Mouse (Mus musculus): ENCODE results near the gene Tbrg4. TPM values are rescaled to one million over a fixed set of nuclear protein-coding genes. Genes with fewer than 3 reads are reported as not detected.

Gene Tbrg4
- polyA plus RNA-seq, 1 experiment from 2014 or later = 33.5 TPM

DNA sequence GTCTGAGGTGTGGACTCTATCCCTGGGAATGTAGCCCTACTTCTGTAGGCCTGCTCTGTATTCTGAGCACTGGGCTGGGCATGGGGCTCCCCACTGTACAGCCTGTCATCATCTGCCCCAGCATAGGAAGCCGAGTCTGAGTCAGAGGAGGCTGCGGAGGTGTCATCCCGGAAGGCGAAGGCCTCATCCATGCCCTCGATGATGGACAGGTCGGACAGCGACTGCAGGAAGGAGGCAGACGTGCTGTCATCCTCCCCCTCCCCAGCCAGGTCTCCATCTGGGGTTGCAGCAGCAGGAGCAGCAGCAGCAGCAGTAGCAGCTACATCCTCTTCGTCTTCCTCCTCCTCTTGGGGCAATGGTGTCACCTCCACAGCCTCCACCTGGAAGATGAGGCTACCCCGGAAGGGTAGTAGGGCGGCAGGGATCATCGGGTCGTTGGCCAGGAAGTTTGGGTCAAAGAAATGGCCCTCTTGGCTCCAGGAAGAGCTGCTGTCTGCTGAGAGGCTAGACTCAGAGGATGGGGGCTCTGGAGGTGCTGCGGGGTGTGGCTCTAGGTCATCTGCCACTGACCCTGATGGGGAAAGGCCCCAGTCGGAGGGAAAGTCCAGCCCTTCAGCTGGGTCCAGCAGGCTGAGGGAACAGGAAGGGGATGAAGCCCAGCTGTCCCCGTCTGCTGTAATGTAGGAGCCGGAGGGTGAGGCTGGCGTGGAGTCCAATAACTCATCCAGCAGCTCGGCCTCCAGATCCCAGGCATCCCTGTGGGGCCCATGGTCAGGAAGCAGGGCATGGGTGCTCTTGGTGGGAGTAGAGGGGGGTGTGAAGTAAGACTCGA, 24.0 kb downstream of the Tbrg4 start:
- Histone ChIP-seq H3K9me3 (replicated peaks; ENCODE audit: control insufficient read depth, low read length) (no peaks in the 10 kb centered on the region), H3K36me3 (replicated peaks; ENCODE audit: control insufficient read depth, insufficient read depth, low read depth, low read length) (peaks cover 3% of the 10 kb centered on the region), H3K9ac (replicated peaks; ENCODE audit: low read length) (no peak overlapping the region), H3K4me2 (ENCODE audit: low read depth, low read length) (no peak overlapping the region), H3K4me3 (ENCODE audit: low read depth, low read length) (no peak overlapping the region), H3K27me3 (ENCODE audit: control insufficient read depth, insufficient read depth, low read length) (peaks cover 13% of the 10 kb centered on the region), H3K27ac (replicated peaks; ENCODE audit: low read depth, low read length) (no peak overlapping the region), H3K4me1 (ENCODE audit: control insufficient read depth, insufficient read depth, low read length) (peaks cover 4% of the 10 kb centered on the region)
- ATAC-seq (replicated peaks; ENCODE audit: insufficient number of reproducible peaks, low FRiP score, low TSS enrichment, low read depth) (no peak), DNase-seq (ENCODE audit: low spot score) (no peak)
- WGBS = 75% methylated on average over 20 of the region's 20 CpGs

DNA sequence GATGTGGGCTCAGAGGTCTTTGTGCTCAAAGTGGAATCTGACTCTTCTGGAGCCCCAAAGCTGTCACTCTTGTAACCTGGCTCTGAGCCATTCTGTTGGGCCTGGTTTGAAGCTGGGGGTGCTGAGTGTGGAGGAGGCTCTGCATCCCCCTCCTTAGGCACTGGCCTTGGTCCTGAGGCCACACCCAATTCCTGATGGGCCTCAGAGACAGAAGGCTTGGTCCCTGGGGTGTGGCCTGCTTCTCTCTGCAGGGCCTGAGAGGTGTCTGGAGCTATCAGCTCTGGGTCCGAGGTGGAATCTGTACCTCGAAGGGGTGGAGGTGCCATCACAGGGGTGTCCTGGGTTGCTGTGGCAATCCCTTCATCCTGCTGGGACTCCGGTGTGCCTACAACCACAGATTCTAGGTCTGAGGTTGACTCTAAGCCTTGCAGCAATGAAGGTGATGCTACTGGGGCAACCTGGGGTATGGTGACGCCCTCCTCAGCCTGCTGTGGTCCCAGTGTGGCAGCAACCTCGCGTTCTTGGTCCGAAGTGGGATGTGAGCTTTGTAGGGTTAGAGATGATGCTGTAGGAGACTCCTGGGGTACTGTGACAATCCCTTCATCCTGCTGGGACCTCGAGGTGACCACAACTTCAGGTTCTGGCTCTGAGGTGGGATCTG, 25.5 kb downstream of the Tbrg4 start:
- peaks cover 10% of the 10 kb centered on the region for H3K27me3 ChIP-seq (ENCODE audit: control insufficient read depth, insufficient read depth, low read length)
- no peak overlapping the region for H3K4me2 ChIP-seq (ENCODE audit: low read depth, low read length)
- H3K4me1 ChIP-seq (ENCODE audit: control insufficient read depth, insufficient read depth, low read length) = peaks cover 4% of the 10 kb centered on the region
- H3K9ac ChIP-seq (replicated peaks; ENCODE audit: low read length) = no peak overlapping the region
- ATAC-seq (replicated peaks; ENCODE audit: insufficient number of reproducible peaks, low FRiP score, low TSS enrichment, low read depth) = no peak
- no peaks in the 10 kb centered on the region for H3K9me3 ChIP-seq (replicated peaks; ENCODE audit: control insufficient read depth, low read length)
- H3K27ac ChIP-seq (replicated peaks; ENCODE audit: low read depth, low read length) = no peak overlapping the region
- peaks cover 5% of the 10 kb centered on the region for H3K36me3 ChIP-seq (replicated peaks; ENCODE audit: control insufficient read depth, insufficient read depth, low read depth, low read length)
- no peak for DNase-seq (ENCODE audit: low spot score)
- no peak overlapping the region for H3K4me3 ChIP-seq (ENCODE audit: low read depth, low read length)
- 87% methylated on average over 8 of the region's 8 CpGs for WGBS

DNA sequence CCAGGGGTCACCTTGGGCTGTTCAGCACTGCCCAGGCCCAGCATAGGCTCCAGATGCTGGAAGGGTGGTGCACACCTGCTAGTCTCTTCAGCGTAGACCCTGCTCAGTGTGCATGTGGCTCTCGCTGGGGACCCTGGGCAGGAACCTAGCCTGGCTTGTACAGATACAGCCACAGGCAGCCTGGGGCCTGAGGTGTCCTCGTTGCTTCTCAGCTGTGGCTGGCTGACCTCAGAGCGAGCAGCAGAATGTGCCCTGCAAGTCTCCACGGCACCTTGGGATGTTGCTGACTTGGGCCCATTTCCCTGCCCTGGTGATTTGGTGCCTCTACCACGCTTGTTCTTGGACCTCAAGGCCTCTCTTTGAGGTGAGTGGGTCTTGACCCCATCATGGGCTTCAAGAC, 26.0 kb downstream of the Tbrg4 start:
- H3K4me1 ChIP-seq (ENCODE audit: control insufficient read depth, insufficient read depth, low read length) = peaks cover 4% of the 10 kb centered on the region
- 80% methylated on average over 6 of the region's 6 CpGs for WGBS
- no peaks in the 10 kb centered on the region for H3K9me3 ChIP-seq (replicated peaks; ENCODE audit: control insufficient read depth, low read length)
- no peak overlapping the region; the same call in 1 of the 2 replicates for H3K27ac ChIP-seq (replicated peaks; ENCODE audit: low read depth, low read length)
- no peak for ATAC-seq (replicated peaks; ENCODE audit: insufficient number of reproducible peaks, low FRiP score, low TSS enrichment, low read depth)
- H3K27me3 ChIP-seq (ENCODE audit: control insufficient read depth, insufficient read depth, low read length) = peaks cover 4% of the 10 kb centered on the region
- no peak overlapping the region for H3K4me2 ChIP-seq (ENCODE audit: low read depth, low read length)
- no peak overlapping the region for H3K4me3 ChIP-seq (ENCODE audit: low read depth, low read length)
- peaks cover 5% of the 10 kb centered on the region for H3K36me3 ChIP-seq (replicated peaks; ENCODE audit: control insufficient read depth, insufficient read depth, low read depth, low read length)
- no peak for DNase-seq (ENCODE audit: low spot score)
- H3K9ac ChIP-seq (replicated peaks; ENCODE audit: low read length) = no peak overlapping the region

GRCm38 (mm10) chr11:6599011-6599681, 26.7 kb downstream of the Tbrg4 start:
- Histone ChIP-seq H3K36me3 (replicated peaks; ENCODE audit: control insufficient read depth, insufficient read depth, low read depth, low read length) (peaks cover 9% of the 10 kb centered on the region), H3K9me3 (replicated peaks; ENCODE audit: control insufficient read depth, low read length) (no peaks in the 10 kb centered on the region), H3K9ac (replicated peaks; ENCODE audit: low read length) (peak overlapping the region; percentile 37; the same call in 1 of the 2 replicates), H3K27ac (replicated peaks; ENCODE audit: low read depth, low read length) (no peak overlapping the region; the same call in 1 of the 2 replicates), H3K4me3 (ENCODE audit: low read depth, low read length) (no peak overlapping the region), H3K27me3 (ENCODE audit: control insufficient read depth, insufficient read depth, low read length) (peaks cover 3% of the 10 kb centered on the region), H3K4me1 (ENCODE audit: control insufficient read depth, insufficient read depth, low read length) (peaks cover 4% of the 10 kb centered on the region), H3K4me2 (ENCODE audit: low read depth, low read length) (no peak overlapping the region; the same call in 1 of the 2 replicates)
- ATAC-seq (replicated peaks; ENCODE audit: insufficient number of reproducible peaks, low FRiP score, low TSS enrichment, low read depth) = peak; percentile 41; the same call in 1 of the 2 replicates
- peak; percentile 8 for DNase-seq (ENCODE audit: low spot score)
- 13% methylated on average over 27 of the region's 27 CpGs for WGBS

GRCm38 (mm10) chr11:6598191-6598889, 27.5 kb downstream of the Tbrg4 start:
- ATAC-seq (replicated peaks; ENCODE audit: insufficient number of reproducible peaks, low FRiP score, low TSS enrichment, low read depth) = no peak
- Histone ChIP-seq H3K4me1 (ENCODE audit: control insufficient read depth, insufficient read depth, low read length) (peaks cover 4% of the 10 kb centered on the region), H3K9ac (replicated peaks; ENCODE audit: low read length) (no peak overlapping the region), H3K9me3 (replicated peaks; ENCODE audit: control insufficient read depth, low read length) (no peaks in the 10 kb centered on the region), H3K36me3 (replicated peaks; ENCODE audit: control insufficient read depth, insufficient read depth, low read depth, low read length) (peaks cover 12% of the 10 kb centered on the region), H3K4me3 (ENCODE audit: low read depth, low read length) (no peak overlapping the region), H3K4me2 (ENCODE audit: low read depth, low read length) (no peak overlapping the region; the same call in 1 of the 2 replicates), H3K27ac (replicated peaks; ENCODE audit: low read depth, low read length) (no peak overlapping the region), H3K27me3 (ENCODE audit: control insufficient read depth, insufficient read depth, low read length) (peaks cover 3% of the 10 kb centered on the region)
- DNase-seq (ENCODE audit: low spot score) = no peak
- WGBS = 50% methylated on average over 19 of the region's 19 CpGs

GRCm38 (mm10) chr11:6597523-6597922, 28.3 kb downstream of the Tbrg4 start:
- Histone ChIP-seq H3K4me3 (ENCODE audit: low read depth, low read length) (no peak overlapping the region), H3K9me3 (replicated peaks; ENCODE audit: control insufficient read depth, low read length) (no peaks in the 10 kb centered on the region), H3K9ac (replicated peaks; ENCODE audit: low read length) (no peak overlapping the region), H3K4me1 (ENCODE audit: control insufficient read depth, insufficient read depth, low read length) (peaks cover 4% of the 10 kb centered on the region), H3K27ac (replicated peaks; ENCODE audit: low read depth, low read length) (no peak overlapping the region), H3K36me3 (replicated peaks; ENCODE audit: control insufficient read depth, insufficient read depth, low read depth, low read length) (peaks cover 12% of the 10 kb centered on the region), H3K4me2 (ENCODE audit: low read depth, low read length) (no peak overlapping the region), H3K27me3 (ENCODE audit: control insufficient read depth, insufficient read depth, low read length) (peaks cover under 1% of the 10 kb centered on the region)
- 81% methylated on average over 7 of the region's 7 CpGs for WGBS
- ATAC-seq (replicated peaks; ENCODE audit: insufficient number of reproducible peaks, low FRiP score, low TSS enrichment, low read depth) (no peak), DNase-seq (ENCODE audit: low spot score) (no peak)

- H3K4me3 ChIP-seq (ENCODE audit: low read depth, low read length) = no peak overlapping the region
- no peak overlapping the region for H3K9ac ChIP-seq (replicated peaks; ENCODE audit: low read length)
- H3K36me3 ChIP-seq (replicated peaks; ENCODE audit: control insufficient read depth, insufficient read depth, low read depth, low read length) = peaks cover 12% of the 10 kb centered on the region
- DNase-seq (ENCODE audit: low spot score) (no peak), ATAC-seq (replicated peaks; ENCODE audit: insufficient number of reproducible peaks, low FRiP score, low TSS enrichment, low read depth) (no peak)
- peaks cover 4% of the 10 kb centered on the region for H3K4me1 ChIP-seq (ENCODE audit: control insufficient read depth, insufficient read depth, low read length)
- H3K27me3 ChIP-seq (ENCODE audit: control insufficient read depth, insufficient read depth, low read length) = no peaks in the 10 kb centered on the region
- no peaks in the 10 kb centered on the region for H3K9me3 ChIP-seq (replicated peaks; ENCODE audit: control insufficient read depth, low read length)
- WGBS = 80% methylated on average over 3 of the region's 3 CpGs
- no peak overlapping the region for H3K4me2 ChIP-seq (ENCODE audit: low read depth, low read length)
- H3K27ac ChIP-seq (replicated peaks; ENCODE audit: low read depth, low read length) = no peak overlapping the region
Observed at GRCm38 (mm10) chr11:6596616-6597015, 29.3 kb downstream of the Tbrg4 start.
